Mouse (Mus musculus) cortical plate, adult 2 months (tissue): ENCODE measurements around the gene Figla. TPM values are rescaled to one million over a fixed set of nuclear protein-coding genes. Genes with fewer than 3 reads are reported as not detected.
"Not testable (repeated sequence)": the region's sequence is repeated elsewhere in the genome, so short reads cannot be mapped to it uniquely, and the experiment has no call there.

ENCODE experiments used
- H3K27ac ChIP-seq: fragments of 200-500 bp; 2 replicates; pipeline ENCODE4 v1.5.1; 2012; ENCODE audit warnings: low read length, control low read depth, inconsistent platforms; ENCODE audit not compliant: insufficient read depth
- H3K4me1 ChIP-seq: fragments of 200-500 bp; 2 replicates; pipeline ENCODE4 v1.6.1; 2011; ENCODE audit warnings: low read length; ENCODE audit not compliant: control insufficient read depth, insufficient read depth
- H3K4me3 ChIP-seq: fragments of 200-500 bp; 2 replicates; pipeline ENCODE4 v1.5.1; 2011; ENCODE audit warnings: mild to moderate bottlenecking, low read length, control low read depth; ENCODE audit not compliant: insufficient read depth
- CTCF ChIP-seq: fragments of 200-500 bp; IDR thresholded peaks from 2 replicates; pipeline ENCODE4 v1.5.1; 2011; ENCODE audit warnings: mild to moderate bottlenecking, control low read depth, low read length; ENCODE audit not compliant: insufficient read depth; ENCODE audit errors: extremely low read depth
- POLR2A ChIP-seq: fragments of 200-500 bp; IDR thresholded peaks from 2 replicates; pipeline ENCODE4 v1.6.1; 2011; ENCODE audit warnings: mild to moderate bottlenecking, low read length, control low read depth; ENCODE audit not compliant: insufficient read depth; ENCODE audit errors: extremely low read depth
- polyA plus RNA-seq: library from polyadenylated mRNA; depleted of rRNA; stranded (reverse); fragments of >200 nt; gene quantifications from 2 replicates; pipeline ENCODE4 v1.2.3, GENCODE M21; 2012; rRNA removed

The Figla gene
- 0.35 TPM in 1 of 2 replicates, not detected in the other for polyA plus RNA-seq

- no peak within 1 kb of the TSS for H3K27ac ChIP-seq
- no peaks in the 10 kb centered on the region for H3K4me1 ChIP-seq
- TF ChIP-seq POLR2A = no peak
- no peak for TF ChIP-seq CTCF
- no peak within 1 kb of the TSS for H3K4me3 ChIP-seq
Measured at GRCm38 (mm10) chr6:86015871-86016270, at the start of gene Figla. Gene Figla (plus strand): TSS chr6:86016171.

GRCm38 (mm10) chr6:85966686-85967085, 49.3 kb upstream of the Figla start:
- Histone ChIP-seq H3K4me3 (no peak overlapping the region), H3K27ac (no peak overlapping the region), H3K4me1 (peaks cover 1% of the 10 kb centered on the region; the same call in 1 of the 2 replicates)
- TF ChIP-seq CTCF = no peak
- no peak for TF ChIP-seq POLR2A

GRCm38 (mm10) chr6:85969889-85970288, 46.1 kb upstream of the Figla start:
- Histone ChIP-seq H3K4me1 (peaks cover 8% of the 10 kb centered on the region), H3K27ac (no peak overlapping the region)

GRCm38 (mm10) chr6:85972699-85973098, 43.3 kb upstream of the Figla start:
- no peak for TF ChIP-seq POLR2A
- TF ChIP-seq CTCF = no peak
- Histone ChIP-seq H3K4me1 (peaks cover 8% of the 10 kb centered on the region), H3K27ac (no peak overlapping the region), H3K4me3 (no peak overlapping the region)

More at GRCm38 (mm10) chr6:85969889-85970288, 46.1 kb upstream of the Figla start:
- TF ChIP-seq POLR2A (no peak), CTCF (no peak)
- H3K4me3 ChIP-seq = no peak overlapping the region

- TF ChIP-seq CTCF = no peak
- TF ChIP-seq POLR2A = no peak
- Histone ChIP-seq H3K27ac (no peak overlapping the region), H3K4me1 (peaks cover 8% of the 10 kb centered on the region), H3K4me3 (no peak overlapping the region)
Measured at GRCm38 (mm10) chr6:85973336-85973735, 42.6 kb upstream of the Figla start.

GRCm38 (mm10) chr6:85974941-85975617, 40.9 kb upstream of the Figla start:
- TF ChIP-seq CTCF = no peak
- TF ChIP-seq POLR2A = no peak
- H3K4me3 ChIP-seq = no peak overlapping the region
- peaks cover 8% of the 10 kb centered on the region for H3K4me1 ChIP-seq
- H3K27ac ChIP-seq = no peak overlapping the region

GRCm38 (mm10) chr6:85975761-85976160, 40.2 kb upstream of the Figla start:
- Histone ChIP-seq H3K27ac (no peak overlapping the region), H3K4me3 (no peak overlapping the region), H3K4me1 (peaks cover 6% of the 10 kb centered on the region)
- TF ChIP-seq CTCF (no peak), POLR2A (no peak)

GRCm38 (mm10) chr6:85976242-85976641, 39.7 kb upstream of the Figla start:
- no peak overlapping the region for H3K4me3 ChIP-seq
- H3K27ac ChIP-seq = no peak overlapping the region
- no peak for TF ChIP-seq POLR2A
- no peak for TF ChIP-seq CTCF
- peaks cover 6% of the 10 kb centered on the region for H3K4me1 ChIP-seq

GRCm38 (mm10) chr6:85978736-85979135, 37.2 kb upstream of the Figla start:
- not testable (repeated sequence) for H3K4me3 ChIP-seq, H3K4me1 ChIP-seq, H3K27ac ChIP-seq

- Histone ChIP-seq H3K4me3 (no peak overlapping the region), H3K4me1 (no peaks in the 10 kb centered on the region), H3K27ac (no peak overlapping the region)
- TF ChIP-seq POLR2A (no peak), CTCF (no peak)
Measured at GRCm38 (mm10) chr6:85984351-85984750, 31.6 kb upstream of the Figla start.

- H3K27ac ChIP-seq, H3K4me3 ChIP-seq, H3K4me1 ChIP-seq: not testable (repeated sequence)
Measured at GRCm38 (mm10) chr6:85989570-85989969, 26.4 kb upstream of the Figla start.

- H3K4me3 ChIP-seq, H3K27ac ChIP-seq, H3K4me1 ChIP-seq: not testable (repeated sequence)
Measured at GRCm38 (mm10) chr6:85990774-85991173, 25.2 kb upstream of the Figla start.
